Comparison of ENCODE assay signal across 8 mouse cellular contexts in genomic region chr12:24680096-24680491, GRCm38 (mm10). TPM values are rescaled to one million over a fixed set of nuclear protein-coding genes. Genes with fewer than 3 reads are reported as not detected.
A peak's percentile ranks its signal among the peaks of the same experiment; 100 is the strongest.
DNase-seq lines count a peak whose midpoint lies in the region; ATAC-seq and TF ChIP-seq lines count a peak whose summit lies in the region.

No protein-coding gene starts in this region.

- DNase-seq in left cerebral cortex, adult 18-20 months (ENCODE audit: low spot score in 2 of 2), result peak; percentile 38 to 52
- DNase-seq in left cerebral cortex, adult 8-10 months (ENCODE audit: low spot score in 2 of 2), result no peak
- DNase-seq in heart, adult 18-20 months, result peak; percentile 80 to 82
- DNase-seq in right cerebral cortex, postnatal 10 days (ENCODE audit: low spot score in 2 of 2), result peak; percentile 49 to 55
- DNase-seq in spleen, postnatal 10 days (ENCODE audit: low spot score in 2 of 2), result no peak
- no peak for DNase-seq in cerebellum, adult 11-12 months

- no peaks in the 10 kb centered on the region for H3K36me3 ChIP-seq in intestine, postnatal 0 days (ENCODE audit: control insufficient read depth, insufficient read depth)
- H3K36me3 ChIP-seq in liver, embryonic 15.5 days (replicated peaks), result no peaks in the 10 kb centered on the region

- TF ChIP-seq CTCF in intestine, postnatal 0 days (IDR thresholded peaks at IDR 0.05; ENCODE audit: low read depth), result no peak

- H3K9ac ChIP-seq in intestine, postnatal 0 days (ENCODE audit: low read depth, low read length), result 0 out of 2 replicates have a peak overlapping the region, but pooled peaks have one; percentile 54
- no peak overlapping the region for H3K9ac ChIP-seq in liver, embryonic 15.5 days

- no peaks in the 10 kb centered on the region; the same call in 1 of the 2 replicates for H3K27me3 ChIP-seq in intestine, postnatal 0 days (replicated peaks; ENCODE audit: control insufficient read depth, insufficient read depth, low read length)
- peaks cover 61% of the 10 kb centered on the region for H3K27me3 ChIP-seq in liver, embryonic 15.5 days

- H3K4me3 ChIP-seq in intestine, postnatal 0 days (ENCODE audit: low read depth, low read length), result peak overlapping the region; percentile 50
- H3K4me3 ChIP-seq in liver, embryonic 15.5 days (replicated peaks), result peak overlapping the region; percentile 52

- no peak for ATAC-seq in intestine, postnatal 0 days
- no peak for ATAC-seq in liver, embryonic 15.5 days (ENCODE audit: insufficient read depth)

- H3K4me2 ChIP-seq in intestine, postnatal 0 days (replicated peaks; ENCODE audit: low read depth), result peak overlapping the region; percentile 95
- H3K4me2 ChIP-seq in liver, embryonic 15.5 days, result peak overlapping the region; percentile 63

- H3K27ac ChIP-seq in intestine, postnatal 0 days (ENCODE audit: low read depth, low read length), result no peak overlapping the region; the same call in 1 of the 2 replicates
- no peak overlapping the region for H3K27ac ChIP-seq in liver, embryonic 15.5 days (replicated peaks)

- H3K4me1 ChIP-seq in intestine, postnatal 0 days (replicated peaks; ENCODE audit: control insufficient read depth, insufficient read depth, low read length), result no peaks in the 10 kb centered on the region
- peaks cover 25% of the 10 kb centered on the region for H3K4me1 ChIP-seq in liver, embryonic 15.5 days (replicated peaks)

- WGBS in intestine, postnatal 0 days, result 41% methylated on average over 9 of the region's 9 CpGs
- 21% methylated on average over 9 of the region's 9 CpGs for WGBS in liver, embryonic 15.5 days (ENCODE audit: insufficient replicate concordance)

- H3K9me3 ChIP-seq in intestine, postnatal 0 days (ENCODE audit: control insufficient read depth), result no peaks in the 10 kb centered on the region
- no peaks in the 10 kb centered on the region for H3K9me3 ChIP-seq in liver, embryonic 15.5 days (replicated peaks)

RNA-seq across cellular contexts. Expression of gene Cys1, which starts 1.5 kb away (rescaled TPM):
- 10 to 100 TPM; 18.0 to 19.7 TPM for total RNA-seq in left cerebral cortex, adult 18-20 months (2021)
- 10 to 100 TPM; 10.9 to 13.7 (median 12.5) TPM for total RNA-seq in left cerebral cortex, adult 8-10 months (2022)
- 1 to 10 TPM; 3.3 to 3.9 TPM for total RNA-seq in heart, adult 18-20 months (2021)
- polyA plus RNA-seq in intestine, postnatal 0 days (2015; fragmentation: Nextera tagmentation; extraction: Ambion mirVana), result 1.3 and 1.7 TPM in 2 replicates
- 0.61 and 0.76 TPM in 2 replicates for polyA plus RNA-seq in liver, embryonic 15.5 days (2015; fragmentation: Nextera tagmentation; extraction: Ambion mirVana)

RNA-seq across cellular contexts. Expression of gene Rrm2, which starts 27.9 kb away (rescaled TPM):
- total RNA-seq in left cerebral cortex, adult 18-20 months (2021), result 1 to 10 TPM; 1.2 to 1.4 TPM
- total RNA-seq in left cerebral cortex, adult 8-10 months (2022), result 1 to 10 TPM; 1.6 to 2.8 (median 2.6) TPM
- 1 to 10 TPM; 2.0 to 3.4 TPM for total RNA-seq in heart, adult 18-20 months (2021)
- polyA plus RNA-seq in intestine, postnatal 0 days (2015; fragmentation: Nextera tagmentation; extraction: Ambion mirVana), result 36.9 and 37.4 TPM in 2 replicates
- polyA plus RNA-seq in liver, embryonic 15.5 days (2015; fragmentation: Nextera tagmentation; extraction: Ambion mirVana), result 444 and 469 TPM in 2 replicates

RNA-seq across cellular contexts. Expression of gene Klf11, which starts 29.0 kb away (rescaled TPM):
- total RNA-seq in left cerebral cortex, adult 18-20 months (2021), result 1 to 10 TPM; 5.7 to 5.9 TPM
- 1 to 10 TPM; 7.1 to 8.8 (median 8.1) TPM for total RNA-seq in left cerebral cortex, adult 8-10 months (2022)
- total RNA-seq in heart, adult 18-20 months (2021), result 10 to 100 TPM; 11.6 to 12.4 TPM
- 7.3 and 8.1 TPM in 2 replicates for polyA plus RNA-seq in intestine, postnatal 0 days (2015; fragmentation: Nextera tagmentation; extraction: Ambion mirVana)
- 9.3 and 10.2 TPM in 2 replicates for polyA plus RNA-seq in liver, embryonic 15.5 days (2015; fragmentation: Nextera tagmentation; extraction: Ambion mirVana)

Comparison
In these comparisons a context has a peak if more than half of its experiments do, and no peak if none do; other contexts are left out.
1. DNase-seq: peak in left cerebral cortex, adult 18-20 months (2 of 2), heart, adult 18-20 months (2 of 2) and right cerebral cortex, postnatal 10 days (2 of 2); none in left cerebral cortex, adult 8-10 months (0 of 2), spleen, postnatal 10 days (0 of 2) and cerebellum, adult 11-12 months (single experiment).